Mouse (Mus musculus): ENCODE measurements around the gene Golga2.

The Golga2 gene

GRCm38 (mm10) chr2:32343351-32343671, 56.1 kb downstream of the Golga2 start:
- no peak for DNase-seq (ENCODE audit: low read depth, low spot score)

DNA sequence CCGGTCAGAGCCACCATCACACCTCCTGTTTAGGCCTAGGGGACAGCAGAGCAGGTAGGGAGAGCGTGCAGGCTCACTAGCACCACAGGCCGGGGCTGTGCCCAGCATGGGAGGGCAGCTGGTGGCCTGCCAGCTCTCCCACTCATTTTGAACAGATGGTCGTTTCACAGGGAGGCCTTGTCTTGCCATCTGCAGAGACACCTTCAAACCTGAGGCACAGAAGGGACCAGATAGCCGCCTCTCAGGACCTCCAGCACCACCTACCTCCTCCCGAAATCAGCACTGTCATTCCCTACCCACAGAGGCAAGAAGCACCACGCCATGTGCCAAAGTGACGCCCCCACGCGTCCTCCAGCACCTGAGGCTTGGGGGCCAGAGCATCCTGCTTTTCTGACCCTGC, 56.9 kb downstream of the Golga2 start:
- DNase-seq (ENCODE audit: low read depth, low spot score) = no peak

- no peak for DNase-seq (ENCODE audit: low read depth, low spot score)
These were observed 57.6 kb downstream of the Golga2 start for GRCm38 (mm10) chr2:32344598-32345321.

- no peak for DNase-seq (ENCODE audit: low read depth, low spot score)
These were observed 59.8 kb downstream of the Golga2 start for GRCm38 (mm10) chr2:32347019-32347418.

DNA sequence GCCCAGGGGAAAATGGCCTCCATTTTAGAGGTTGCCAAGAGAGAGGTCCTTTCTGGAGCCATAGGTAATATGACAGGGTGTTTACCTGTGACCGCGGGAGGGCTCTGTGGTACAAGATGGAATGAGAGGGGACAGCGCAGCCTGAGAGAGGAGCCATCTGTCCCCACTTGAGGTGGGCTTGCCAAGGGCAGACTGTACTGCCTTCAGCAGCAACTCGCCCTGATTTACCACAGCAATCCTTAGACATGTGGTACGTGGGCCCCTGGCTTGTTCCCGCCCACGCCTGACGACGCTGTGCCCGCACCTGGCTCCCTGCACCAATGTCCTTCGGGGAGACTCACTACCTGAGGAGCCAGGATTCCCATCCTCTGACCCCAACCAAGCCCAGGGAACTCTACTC, 61.1 kb downstream of the Golga2 start:
- DNase-seq (ENCODE audit: low read depth, low spot score) = no peak

DNA sequence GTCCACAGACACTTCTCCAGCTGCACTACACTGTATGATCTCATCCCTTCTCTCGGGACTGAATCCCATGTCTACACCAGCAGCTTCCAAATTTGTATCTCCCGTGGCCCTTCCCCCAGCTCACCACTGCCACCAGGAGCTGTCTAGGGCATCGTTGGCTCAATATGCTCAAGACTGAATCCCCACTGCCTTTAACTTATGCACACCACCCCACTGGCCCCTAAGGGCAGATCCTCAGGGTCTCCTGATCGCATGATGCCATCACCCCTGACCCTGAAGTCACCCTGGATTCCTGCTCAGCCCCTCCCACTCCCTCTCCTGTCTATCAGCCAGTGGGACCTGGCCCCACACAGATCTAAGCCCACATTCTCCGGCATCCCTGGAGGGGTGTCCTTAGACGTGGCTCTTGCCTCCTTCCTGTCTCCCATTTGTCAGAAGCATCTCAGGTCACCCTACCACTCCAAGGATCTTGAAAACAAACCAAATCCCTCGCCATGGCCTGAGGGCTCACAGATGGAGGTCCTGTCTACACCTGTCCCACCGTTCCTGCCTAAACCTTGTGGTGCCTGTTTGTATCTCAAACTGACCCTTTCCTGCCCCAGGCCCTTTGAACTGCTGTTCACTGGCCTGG, 62.6 kb downstream of the Golga2 start:
- DNase-seq (ENCODE audit: low read depth, low spot score) = no peak

DNA sequence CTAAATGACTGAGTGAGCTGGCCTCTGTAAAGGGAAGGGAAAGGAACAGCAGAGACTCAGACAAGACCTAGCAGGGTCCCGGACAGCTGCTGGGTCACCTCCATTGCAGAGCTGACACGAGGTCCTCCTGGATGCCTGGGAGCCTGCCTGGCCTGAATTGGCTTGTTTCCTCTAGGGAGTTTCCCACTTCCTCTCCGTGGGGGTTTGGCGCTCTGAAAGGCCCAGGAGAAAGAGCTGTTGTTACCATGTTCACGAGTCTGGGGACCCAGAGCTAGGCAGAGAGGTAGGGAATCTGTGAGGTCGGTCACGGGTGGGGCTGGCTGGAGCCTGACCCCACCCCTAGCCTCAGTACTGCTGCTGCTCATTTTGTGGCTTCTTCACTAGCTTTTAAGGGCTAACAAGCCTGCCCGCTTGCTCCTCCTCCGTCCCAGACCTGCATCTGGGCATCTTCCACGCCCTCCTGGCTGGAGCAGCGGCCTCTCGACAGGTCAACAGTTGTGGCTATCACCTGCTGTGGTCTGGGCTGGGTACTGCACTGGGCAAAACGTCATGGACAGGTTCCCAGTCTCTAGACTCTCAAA, 63.4 kb downstream of the Golga2 start:
- peak; percentile 28 for DNase-seq (ENCODE audit: low read depth, low spot score)

- DNase-seq (ENCODE audit: low read depth, low spot score) = no peak
These were observed 64.3 kb downstream of the Golga2 start for GRCm38 (mm10) chr2:32351471-32351961.

DNA sequence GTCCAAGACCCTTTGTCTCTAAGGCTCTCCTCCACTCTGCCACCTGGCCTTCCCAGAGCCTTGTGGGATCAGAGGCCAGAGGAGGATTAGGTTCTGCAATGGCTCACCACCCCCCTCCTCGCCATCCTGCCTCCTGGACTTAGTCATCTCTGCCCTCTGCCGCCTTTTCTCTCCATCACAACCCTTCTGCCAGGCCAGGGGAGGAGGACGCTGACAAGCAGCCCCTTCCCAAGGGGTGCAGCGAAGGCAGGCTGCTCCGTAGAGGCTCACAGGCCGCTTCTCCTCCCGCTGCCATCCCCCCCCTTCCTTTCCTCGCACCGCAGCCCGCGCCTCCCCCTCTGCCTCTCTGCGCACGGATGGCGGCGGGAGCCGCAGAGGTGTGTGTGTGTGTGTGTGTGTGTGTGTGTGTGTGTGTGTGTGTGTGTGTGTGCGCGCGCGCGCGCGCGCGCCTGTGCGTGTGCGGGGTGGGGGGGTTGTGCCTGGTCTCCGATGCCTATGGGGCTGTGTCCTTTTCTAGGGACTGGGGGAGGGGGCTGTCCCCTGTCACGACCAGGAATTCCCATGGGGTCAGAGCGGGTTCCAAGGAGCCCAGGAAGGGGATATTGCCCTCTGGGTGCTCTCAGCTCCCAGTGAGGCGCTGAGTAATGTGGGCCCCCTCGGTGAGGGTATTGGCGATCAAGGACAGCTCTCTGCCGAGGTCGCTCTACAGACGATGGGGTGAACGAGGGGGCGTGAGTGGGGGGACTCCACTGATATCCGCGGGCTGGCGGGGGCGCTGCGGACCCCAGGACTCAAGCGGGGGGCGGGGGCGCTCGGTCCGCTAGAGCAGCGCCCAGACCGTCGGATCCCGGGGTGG, 65.2 kb downstream of the Golga2 start, which contains the start of gene Ciz1:
Ciz1 (plus strand) TSS at position 177 of the 856 bp plus-strand sequence.
- peak; percentile 24 for DNase-seq (ENCODE audit: low read depth, low spot score)

- peak; percentile 84 for DNase-seq (ENCODE audit: low read depth, low spot score)
These were observed 65.9 kb downstream of the Golga2 start, which contains the start of gene Dnm1 for GRCm38 (mm10) chr2:32353007-32353542. Gene Dnm1 (minus strand): TSS chr2:32353338.

DNA sequence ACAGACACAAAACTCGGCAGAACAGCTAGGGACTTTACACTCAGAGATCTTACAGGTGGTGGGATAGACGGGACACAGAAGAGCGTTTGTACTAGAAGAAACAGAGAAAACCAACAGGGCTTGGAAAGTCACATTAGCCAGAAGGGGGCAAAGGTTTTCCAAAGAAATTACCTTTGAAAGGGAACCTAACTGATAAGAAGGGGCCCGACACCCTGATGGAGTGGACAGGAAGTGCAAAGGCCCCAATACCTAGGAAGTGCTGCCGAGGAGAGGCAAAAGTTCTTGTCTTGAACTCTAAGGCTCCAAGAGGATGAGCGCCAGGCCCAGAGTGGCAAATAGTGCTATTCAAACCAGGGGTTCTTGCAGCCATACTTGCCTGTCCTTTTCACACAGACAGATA, 66.7 kb downstream of the Golga2 start:
- no peak for DNase-seq (ENCODE audit: low read depth, low spot score)

GRCm38 (mm10) chr2:32354336-32354895, 67.2 kb downstream of the Golga2 start:
- no peak for DNase-seq (ENCODE audit: low read depth, low spot score)

DNA sequence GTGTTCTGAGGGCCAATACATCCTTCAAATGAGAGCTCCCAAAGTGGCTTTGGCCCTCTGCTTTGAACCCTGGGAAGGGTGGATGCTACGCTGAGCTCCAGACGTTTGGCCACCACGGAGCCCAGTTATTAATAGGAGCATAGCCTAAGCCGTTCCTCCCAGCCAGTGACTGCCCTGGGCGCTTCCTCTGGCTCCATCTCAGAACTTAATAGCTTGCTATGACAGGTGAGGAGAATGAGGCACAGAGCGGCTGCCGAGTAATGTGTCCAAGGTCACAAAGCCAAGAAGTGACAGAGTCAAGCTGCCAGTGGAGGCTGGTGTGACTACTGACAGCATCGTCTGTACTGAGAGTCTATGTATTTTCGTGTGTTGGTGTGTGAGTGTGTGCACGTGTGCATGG, 69.0 kb downstream of the Golga2 start:
- no peak for DNase-seq (ENCODE audit: low read depth, low spot score)

All from R1 (cell line).